ENCODE assay signal across 30 mouse cellular contexts in genomic region chr2:72336840-72337239, GRCm38 (mm10). TPM values are rescaled to one million over a fixed set of nuclear protein-coding genes. Genes with fewer than 3 reads are reported as not detected.
DNase-seq lines count a peak whose midpoint lies in the region; ATAC-seq lines count a peak whose summit lies in the region.
"Had no signal": no experiment of that assay in that cellular context is flagged by ENCODE, and none has a peak within 500 bp of the region (broad histone marks: within the 10 kb centered on the region; RNA-seq: fewer than 3 reads in every experiment).

No protein-coding gene starts in this region.

- no peak for DNase-seq in liver, embryonic 11.5 days (ENCODE audit: low spot score)
- DNase-seq in liver: no peak
- peak; percentile 6 for DNase-seq in midbrain, embryonic 11.5 days (ENCODE audit: low spot score, missing footprints)
- no peak for DNase-seq in midbrain, embryonic 10.5 days (ENCODE audit: low spot score)
- DNase-seq in liver, embryonic 13.5 days: no peak
- DNase-seq in thymus, adult 18-20 months: no peak
- DNase-seq in heart, embryonic 10.5 days (ENCODE audit: low spot score): no peak
- DNase-seq: adrenal gland, postnatal 10 days; adrenal gland, postnatal 36 days; B cell, adult 2 months; cerebellum, adult 11 months; cerebellum, adult 2 months; cerebellum, adult 9-11 months; cerebellum, postnatal 25 days; embryo, embryonic 11 days; gastrocnemius, postnatal 25 days; heart, postnatal 10 days; heart, postnatal 36 days had no signal

- no peaks in the 10 kb centered on the region for H3K9me3 ChIP-seq in liver, embryonic 11.5 days (ENCODE audit: control insufficient read depth, low read length)
- H3K9me3 ChIP-seq in midbrain, embryonic 11.5 days (ENCODE audit: control insufficient read depth, low read length): no peaks in the 10 kb centered on the region
- 0 out of 2 replicates have a peak, but pooled peaks cover under 1% of the 10 kb centered on the region for H3K9me3 ChIP-seq in midbrain, embryonic 10.5 days (replicated peaks)
- H3K9me3 ChIP-seq in liver, embryonic 13.5 days (replicated peaks): no peaks in the 10 kb centered on the region
- no peaks in the 10 kb centered on the region for H3K9me3 ChIP-seq in heart, embryonic 10.5 days
- H3K9me3 ChIP-seq: embryonic facial prominence, embryonic 10.5 days; forebrain, embryonic 12.5 days; forebrain, embryonic 15.5 days; G1E; heart, embryonic 15.5 days; hindbrain, embryonic 10.5 days had no signal

- no peak overlapping the region for H3K4me2 ChIP-seq in liver, embryonic 11.5 days
- H3K4me2 ChIP-seq in midbrain, embryonic 11.5 days: no peak overlapping the region
- H3K4me2 ChIP-seq in liver, embryonic 13.5 days: no peak overlapping the region
- H3K4me2 ChIP-seq: embryonic facial prominence, embryonic 13.5 days; forebrain, embryonic 12.5 days; forebrain, embryonic 15.5 days; heart, embryonic 12.5 days; heart, embryonic 15.5 days; hindbrain, embryonic 13.5 days had no signal

- no peaks in the 10 kb centered on the region for H3K36me3 ChIP-seq in liver, embryonic 11.5 days (ENCODE audit: control insufficient read depth, insufficient read depth, low read length)
- no peaks in the 10 kb centered on the region for H3K36me3 ChIP-seq in midbrain, embryonic 11.5 days (ENCODE audit: control insufficient read depth, insufficient read depth, low read length)
- no peaks in the 10 kb centered on the region for H3K36me3 ChIP-seq in midbrain, embryonic 10.5 days
- 0 out of 2 replicates have a peak, but pooled peaks cover under 1% of the 10 kb centered on the region for H3K36me3 ChIP-seq in liver, embryonic 13.5 days
- peaks cover 5% of the 10 kb centered on the region; the same call in 1 of the 2 replicates for H3K36me3 ChIP-seq in heart, embryonic 10.5 days
- H3K36me3 ChIP-seq: embryonic facial prominence, embryonic 10.5 days; embryonic facial prominence, embryonic 13.5 days; forebrain, embryonic 12.5 days; forebrain, embryonic 15.5 days; heart, embryonic 15.5 days; hindbrain, embryonic 10.5 days had no signal

- 67% methylated on average over 3 of the region's 3 CpGs for WGBS in liver, embryonic 11.5 days
- 89% methylated on average over 3 of the region's 3 CpGs for WGBS in midbrain, embryonic 11.5 days
- WGBS in midbrain, embryonic 10.5 days: 90% methylated on average over 3 of the region's 3 CpGs
- WGBS in liver, embryonic 13.5 days (ENCODE audit: insufficient replicate concordance): 45% methylated on average over 3 of the region's 3 CpGs
- 83% methylated on average over 3 of the region's 3 CpGs for WGBS in heart, embryonic 10.5 days

- no peak overlapping the region for H3K9ac ChIP-seq in liver, embryonic 11.5 days (ENCODE audit: low read depth, low read length)
- no peak overlapping the region for H3K9ac ChIP-seq in midbrain, embryonic 11.5 days (ENCODE audit: low read length)
- no peak overlapping the region for H3K9ac ChIP-seq in liver, embryonic 13.5 days
- H3K9ac ChIP-seq: embryonic facial prominence, embryonic 13.5 days; forebrain, embryonic 12.5 days; forebrain, embryonic 15.5 days; heart, embryonic 12.5 days; heart, embryonic 15.5 days; hindbrain, embryonic 13.5 days had no signal

- no peak overlapping the region for H3K27ac ChIP-seq in liver, embryonic 11.5 days (ENCODE audit: low read depth, low read length)
- H3K27ac ChIP-seq in midbrain, embryonic 11.5 days (ENCODE audit: low read depth, low read length): no peak overlapping the region
- no peak overlapping the region for H3K27ac ChIP-seq in midbrain, embryonic 10.5 days (replicated peaks)
- no peak overlapping the region for H3K27ac ChIP-seq in liver, embryonic 13.5 days
- no peak overlapping the region for H3K27ac ChIP-seq in heart, embryonic 10.5 days
- H3K27ac ChIP-seq: embryonic facial prominence, embryonic 10.5 days; embryonic facial prominence, embryonic 13.5 days; forebrain, embryonic 12.5 days; forebrain, embryonic 15.5 days; heart, embryonic 15.5 days; hindbrain, embryonic 10.5 days; hindbrain, embryonic 13.5 days had no signal

- peak; percentile 45; the same call in 1 of the 2 replicates for ATAC-seq in liver, embryonic 11.5 days (replicated peaks; ENCODE audit: low FRiP score)
- ATAC-seq in midbrain, embryonic 11.5 days (ENCODE audit: low FRiP score): no peak
- peak; percentile 43; the same call in 1 of the 2 replicates for ATAC-seq in liver, embryonic 13.5 days (ENCODE audit: low read depth)
- ATAC-seq: forebrain, embryonic 15.5 days; hindbrain, embryonic 16.5 days had no signal

- no peaks in the 10 kb centered on the region for H3K4me1 ChIP-seq in liver, embryonic 11.5 days (replicated peaks; ENCODE audit: control insufficient read depth, insufficient read depth, low read length)
- H3K4me1 ChIP-seq in midbrain, embryonic 11.5 days (ENCODE audit: control insufficient read depth, insufficient read depth, low read length): no peaks in the 10 kb centered on the region
- H3K4me1 ChIP-seq in midbrain, embryonic 10.5 days: no peaks in the 10 kb centered on the region
- 0 out of 2 replicates have a peak, but pooled peaks cover 2% of the 10 kb centered on the region for H3K4me1 ChIP-seq in liver, embryonic 13.5 days (replicated peaks)
- no peaks in the 10 kb centered on the region for H3K4me1 ChIP-seq in heart, embryonic 10.5 days
- H3K4me1 ChIP-seq: embryonic facial prominence, embryonic 10.5 days; embryonic facial prominence, embryonic 13.5 days; forebrain, embryonic 12.5 days; forebrain, embryonic 15.5 days; hindbrain, embryonic 10.5 days; hindbrain, embryonic 13.5 days had no signal

- H3K27me3 ChIP-seq in liver, embryonic 11.5 days (replicated peaks; ENCODE audit: control insufficient read depth, insufficient read depth, low read length): no peaks in the 10 kb centered on the region
- H3K27me3 ChIP-seq in midbrain, embryonic 11.5 days (ENCODE audit: control insufficient read depth, insufficient read depth, low read length): no peaks in the 10 kb centered on the region
- H3K27me3 ChIP-seq in midbrain, embryonic 10.5 days (ENCODE audit: low read depth, poor library complexity, severe bottlenecking): no peaks in the 10 kb centered on the region
- H3K27me3 ChIP-seq in liver, embryonic 13.5 days: no peaks in the 10 kb centered on the region
- H3K27me3 ChIP-seq in heart, embryonic 10.5 days (ENCODE audit: insufficient read depth, poor library complexity, severe bottlenecking): no peaks in the 10 kb centered on the region
- H3K27me3 ChIP-seq: CH12.LX; embryonic facial prominence, embryonic 13.5 days; forebrain, embryonic 12.5 days; forebrain, embryonic 15.5 days; heart, embryonic 12.5 days; heart, embryonic 15.5 days; hindbrain, embryonic 13.5 days had no signal

- no peak overlapping the region for H3K4me3 ChIP-seq in liver, embryonic 11.5 days (ENCODE audit: low read depth, low read length)
- no peak overlapping the region for H3K4me3 ChIP-seq in midbrain, embryonic 11.5 days (ENCODE audit: low read depth, low read length)
- H3K4me3 ChIP-seq in midbrain, embryonic 10.5 days: no peak overlapping the region
- H3K4me3 ChIP-seq in liver, embryonic 13.5 days (replicated peaks): no peak overlapping the region
- no peak overlapping the region for H3K4me3 ChIP-seq in heart, embryonic 10.5 days
- H3K4me3 ChIP-seq: embryonic facial prominence, embryonic 10.5 days; embryonic facial prominence, embryonic 13.5 days; erythroblast, embryonic 14.5 days; forebrain, embryonic 12.5 days; forebrain, embryonic 15.5 days; heart, embryonic 12.5 days; heart, embryonic 15.5 days; hindbrain, embryonic 10.5 days; hindbrain, embryonic 13.5 days had no signal

RNA-seq across cellular contexts. Expression of gene Map3k20, which starts 51.4 kb away (rescaled TPM):
- 12.2 and 17.2 TPM in 2 replicates for polyA plus RNA-seq in liver, embryonic 11.5 days (2014; fragmentation: Nextera tagmentation; extraction: Ambion mirVana)
- 7.5 and 8.3 TPM in 2 replicates for polyA plus RNA-seq in midbrain, embryonic 11.5 days (2014; fragmentation: Nextera tagmentation; extraction: Ambion mirVana)
- polyA plus RNA-seq in midbrain, embryonic 10.5 days (2016; fragmentation: Nextera tagmentation; extraction: Ambion mirVana): 7.4 and 8.2 TPM in 2 replicates
- polyA plus RNA-seq in liver, embryonic 13.5 days (2015; fragmentation: Nextera tagmentation; extraction: Ambion mirVana): 6.8 and 8.7 TPM in 2 replicates
- 27.9 and 60.5 TPM in 2 replicates for polyA plus RNA-seq in heart, embryonic 10.5 days (2016; fragmentation: Nextera tagmentation; extraction: Ambion mirVana)
